Comparison of ENCODE assay signal across 21 mouse cellular contexts in genomic region chr2:6904411-6904810, GRCm38 (mm10).
"Had no signal": no experiment of that assay in that cellular context is flagged by ENCODE, and none has a peak within 500 bp of the region (broad histone marks: within the 10 kb centered on the region; RNA-seq: fewer than 3 reads in every experiment).

No protein-coding gene starts in this region.

- H3K4me1 ChIP-seq: limb, embryonic 12.5 days; limb, embryonic 15.5 days had no signal

- H3K9ac ChIP-seq: limb, embryonic 12.5 days; limb, embryonic 15.5 days; liver, embryonic 14.5 days; liver, postnatal 0 days; lung, embryonic 14.5 days; midbrain, embryonic 12.5 days; neural tube, embryonic 13.5 days had no signal

- DNase-seq: kidney, adult 2 months; kidney, postnatal 25 days; left cerebral cortex, postnatal 4 days; liver, postnatal 0 days; lung, embryonic 14.5 days; lung, postnatal 10 days; lung, postnatal 4 days; retina, postnatal 1 day; right cerebral cortex, postnatal 25 days; spleen, adult 18-20 months; thymus, adult 18-20 months; thymus, postnatal 36 days had no signal

- H3K27ac ChIP-seq: kidney, postnatal 0 days; limb, embryonic 12.5 days; limb, embryonic 15.5 days; liver, embryonic 14.5 days; midbrain, embryonic 12.5 days; neural tube, embryonic 13.5 days had no signal

- H3K4me3 ChIP-seq: limb, embryonic 12.5 days; limb, embryonic 15.5 days; midbrain, embryonic 12.5 days; myocyte; neural tube, embryonic 13.5 days had no signal

- H3K36me3 ChIP-seq: limb, embryonic 12.5 days; limb, embryonic 15.5 days; midbrain, embryonic 12.5 days; neural tube, embryonic 13.5 days had no signal

- ATAC-seq: liver, postnatal 0 days; midbrain, embryonic 16.5 days had no signal

- H3K4me2 ChIP-seq: limb, embryonic 12.5 days; limb, embryonic 15.5 days; liver, embryonic 11.5 days; lung, embryonic 14.5 days; midbrain, embryonic 12.5 days; neural tube, embryonic 13.5 days had no signal

- H3K27me3 ChIP-seq: limb, embryonic 12.5 days; limb, embryonic 15.5 days; midbrain, embryonic 12.5 days; neural tube, embryonic 13.5 days had no signal

- H3K9me3 ChIP-seq: limb, embryonic 12.5 days; limb, embryonic 15.5 days; midbrain, embryonic 12.5 days; neural tube, embryonic 13.5 days had no signal
